Mouse (Mus musculus) ES-E14 (cell line): ENCODE measurements around the gene Hoxb1.

Experiments
- CHD2 ChIP-seq: IDR thresholded peaks from 2 replicates; pipeline ENCODE4 v1.6.1; 2014; ENCODE audit warnings: mild to moderate bottlenecking, low read depth, low read length, inconsistent platforms
- HCFC1 ChIP-seq: IDR thresholded peaks from 2 replicates; pipeline ENCODE4 v1.6.1; 2012; ENCODE audit warnings: low read length, inconsistent platforms, borderline replicate concordance; ENCODE audit not compliant: insufficient read depth
- MAFK ChIP-seq: IDR thresholded peaks from 2 replicates; pipeline ENCODE4 v1.6.1; 2014; ENCODE audit warnings: mild to moderate bottlenecking, low read depth, low read length, inconsistent platforms; ENCODE audit not compliant: insufficient read depth
- ZNF384 ChIP-seq: IDR thresholded peaks from 2 replicates; pipeline ENCODE4 v1.6.1; 2012; ENCODE audit warnings: low read depth, low read length, inconsistent platforms

- TF ChIP-seq ZNF384 = no peak
- TF ChIP-seq MAFK = no peak
- TF ChIP-seq CHD2 = no peak
- no peak for TF ChIP-seq HCFC1
Measured at GRCm38 (mm10) chr11:96411934-96412333, 46.4 kb downstream of the Hoxb1 start.
